Mouse (Mus musculus): ENCODE results near the gene Amot. TPM values are rescaled to one million over a fixed set of nuclear protein-coding genes. Genes with fewer than 3 reads are reported as not detected.

The Amot gene
- polyA plus RNA-seq, 1 experiment from 2014 or later = 11.5 TPM

GRCm38 (mm10) chrX:145489950-145490349 is 15.0 kb downstream of the Amot start:
- H3K4me2 ChIP-seq = no peak overlapping the region
- no peak overlapping the region for H3K27ac ChIP-seq (ENCODE audit: low read depth, low read length)
- H3K9me3 ChIP-seq (ENCODE audit: control insufficient read depth, low read length) = no peaks in the 10 kb centered on the region
- WGBS = 90% methylated on average over 5 of the region's 5 CpGs
- no peak overlapping the region for H3K4me3 ChIP-seq (ENCODE audit: low read depth, low read length)
- DNase-seq (ENCODE audit: low spot score, missing footprints) (no peak), ATAC-seq (ENCODE audit: low FRiP score) (no peak)
- H3K4me1 ChIP-seq (ENCODE audit: control insufficient read depth, insufficient read depth, low read length) = no peaks in the 10 kb centered on the region
- H3K27me3 ChIP-seq (ENCODE audit: control insufficient read depth, insufficient read depth, low read length) = no peaks in the 10 kb centered on the region
- no peaks in the 10 kb centered on the region for H3K36me3 ChIP-seq (ENCODE audit: control insufficient read depth, insufficient read depth, low read length)
- no peak overlapping the region for H3K9ac ChIP-seq (ENCODE audit: low read length)

GRCm38 (mm10) chrX:145485495-145485894 is 19.5 kb downstream of the Amot start:
- H3K9me3 ChIP-seq (ENCODE audit: control insufficient read depth, low read length) = no peaks in the 10 kb centered on the region
- ATAC-seq (ENCODE audit: low FRiP score) (no peak), DNase-seq (ENCODE audit: low spot score, missing footprints) (no peak)
- H3K9ac ChIP-seq (ENCODE audit: low read length) = no peak overlapping the region
- H3K27me3 ChIP-seq (ENCODE audit: control insufficient read depth, insufficient read depth, low read length) = no peaks in the 10 kb centered on the region
- no peak overlapping the region for H3K4me3 ChIP-seq (ENCODE audit: low read depth, low read length)
- no peak overlapping the region for H3K4me2 ChIP-seq
- H3K36me3 ChIP-seq (ENCODE audit: control insufficient read depth, insufficient read depth, low read length) = no peaks in the 10 kb centered on the region
- no peak overlapping the region for H3K27ac ChIP-seq (ENCODE audit: low read depth, low read length)
- H3K4me1 ChIP-seq (ENCODE audit: control insufficient read depth, insufficient read depth, low read length) = no peaks in the 10 kb centered on the region
- 62% methylated on average over 4 of the region's 4 CpGs for WGBS

- Histone ChIP-seq H3K9ac (ENCODE audit: low read length) (no peak overlapping the region), H3K36me3 (ENCODE audit: control insufficient read depth, insufficient read depth, low read length) (no peaks in the 10 kb centered on the region), H3K27me3 (ENCODE audit: control insufficient read depth, insufficient read depth, low read length) (no peaks in the 10 kb centered on the region), H3K9me3 (ENCODE audit: control insufficient read depth, low read length) (no peaks in the 10 kb centered on the region), H3K4me1 (ENCODE audit: control insufficient read depth, insufficient read depth, low read length) (no peaks in the 10 kb centered on the region), H3K4me2 (no peak overlapping the region), H3K27ac (ENCODE audit: low read depth, low read length) (no peak overlapping the region), H3K4me3 (ENCODE audit: low read depth, low read length) (no peak overlapping the region)
- no peak for ATAC-seq (ENCODE audit: low FRiP score)
- no peak for DNase-seq (ENCODE audit: low spot score, missing footprints)
- 82% methylated on average over 7 of the region's 7 CpGs for WGBS
These were observed 21.4 kb downstream of the Amot start for GRCm38 (mm10) chrX:145483486-145484055.

- no peak overlapping the region for H3K9ac ChIP-seq (ENCODE audit: low read length)
- no peaks in the 10 kb centered on the region for H3K36me3 ChIP-seq (ENCODE audit: control insufficient read depth, insufficient read depth, low read length)
- 74% methylated on average over 5 of the region's 5 CpGs for WGBS
- no peak overlapping the region for H3K4me2 ChIP-seq
- no peak for ATAC-seq (ENCODE audit: low FRiP score)
- H3K4me1 ChIP-seq (ENCODE audit: control insufficient read depth, insufficient read depth, low read length) = no peaks in the 10 kb centered on the region
- H3K4me3 ChIP-seq (ENCODE audit: low read depth, low read length) = no peak overlapping the region
- no peak overlapping the region for H3K27ac ChIP-seq (ENCODE audit: low read depth, low read length)
- DNase-seq (ENCODE audit: low spot score, missing footprints) = no peak
- H3K27me3 ChIP-seq (ENCODE audit: control insufficient read depth, insufficient read depth, low read length) = no peaks in the 10 kb centered on the region
- no peaks in the 10 kb centered on the region for H3K9me3 ChIP-seq (ENCODE audit: control insufficient read depth, low read length)
These were observed 22.6 kb downstream of the Amot start for GRCm38 (mm10) chrX:145482383-145482782.

GRCm38 (mm10) chrX:145479942-145480341 is 25.0 kb downstream of the Amot start:
- Histone ChIP-seq H3K36me3 (ENCODE audit: control insufficient read depth, insufficient read depth, low read length) (no peaks in the 10 kb centered on the region), H3K9ac (ENCODE audit: low read length) (no peak overlapping the region), H3K9me3 (ENCODE audit: control insufficient read depth, low read length) (no peaks in the 10 kb centered on the region), H3K27me3 (ENCODE audit: control insufficient read depth, insufficient read depth, low read length) (no peaks in the 10 kb centered on the region; the same call in 1 of the 2 replicates), H3K27ac (ENCODE audit: low read depth, low read length) (no peak overlapping the region), H3K4me1 (ENCODE audit: control insufficient read depth, insufficient read depth, low read length) (no peaks in the 10 kb centered on the region), H3K4me3 (ENCODE audit: low read depth, low read length) (no peak overlapping the region), H3K4me2 (no peak overlapping the region)
- no peak for DNase-seq (ENCODE audit: low spot score, missing footprints)
- 86% methylated on average over 10 of the region's 10 CpGs for WGBS
- no peak for ATAC-seq (ENCODE audit: low FRiP score)

- no peaks in the 10 kb centered on the region for H3K36me3 ChIP-seq (ENCODE audit: control insufficient read depth, insufficient read depth, low read length)
- WGBS = 71% methylated on average over 3 of the region's 3 CpGs
- ATAC-seq (ENCODE audit: low FRiP score) = no peak
- no peak overlapping the region for H3K27ac ChIP-seq (ENCODE audit: low read depth, low read length)
- H3K27me3 ChIP-seq (ENCODE audit: control insufficient read depth, insufficient read depth, low read length) = no peaks in the 10 kb centered on the region; the same call in 1 of the 2 replicates
- no peaks in the 10 kb centered on the region for H3K9me3 ChIP-seq (ENCODE audit: control insufficient read depth, low read length)
- H3K4me2 ChIP-seq = no peak overlapping the region
- no peaks in the 10 kb centered on the region for H3K4me1 ChIP-seq (ENCODE audit: control insufficient read depth, insufficient read depth, low read length)
- no peak overlapping the region for H3K9ac ChIP-seq (ENCODE audit: low read length)
- H3K4me3 ChIP-seq (ENCODE audit: low read depth, low read length) = no peak overlapping the region
- no peak for DNase-seq (ENCODE audit: low spot score, missing footprints)
These were observed 27.2 kb downstream of the Amot start for GRCm38 (mm10) chrX:145477725-145478194.

- Histone ChIP-seq H3K4me3 (ENCODE audit: low read depth, low read length) (no peak overlapping the region), H3K4me1 (ENCODE audit: control insufficient read depth, insufficient read depth, low read length) (no peaks in the 10 kb centered on the region), H3K27ac (ENCODE audit: low read depth, low read length) (no peak overlapping the region), H3K9ac (ENCODE audit: low read length) (no peak overlapping the region), H3K36me3 (ENCODE audit: control insufficient read depth, insufficient read depth, low read length) (no peaks in the 10 kb centered on the region), H3K27me3 (ENCODE audit: control insufficient read depth, insufficient read depth, low read length) (no peaks in the 10 kb centered on the region; the same call in 1 of the 2 replicates), H3K4me2 (no peak overlapping the region), H3K9me3 (ENCODE audit: control insufficient read depth, low read length) (no peaks in the 10 kb centered on the region)
- DNase-seq (ENCODE audit: low spot score, missing footprints) (no peak), ATAC-seq (ENCODE audit: low FRiP score) (no peak)
- 72% methylated on average over 5 of the region's 5 CpGs for WGBS
These were observed 27.8 kb downstream of the Amot start for GRCm38 (mm10) chrX:145477003-145477724.

GRCm38 (mm10) chrX:145468264-145468663 is 36.7 kb downstream of the Amot start:
- 97% methylated on average over 6 of the region's 6 CpGs for WGBS
- no peaks in the 10 kb centered on the region for H3K36me3 ChIP-seq (ENCODE audit: control insufficient read depth, insufficient read depth, low read length)
- H3K4me1 ChIP-seq (ENCODE audit: control insufficient read depth, insufficient read depth, low read length) = no peaks in the 10 kb centered on the region
- DNase-seq (ENCODE audit: low spot score, missing footprints) (no peak), ATAC-seq (ENCODE audit: low FRiP score) (no peak)
- H3K4me3 ChIP-seq (ENCODE audit: low read depth, low read length) = no peak overlapping the region
- H3K27me3 ChIP-seq (ENCODE audit: control insufficient read depth, insufficient read depth, low read length) = no peaks in the 10 kb centered on the region
- H3K4me2 ChIP-seq = no peak overlapping the region
- no peak overlapping the region for H3K27ac ChIP-seq (ENCODE audit: low read depth, low read length)
- H3K9ac ChIP-seq (ENCODE audit: low read length) = no peak overlapping the region
- no peaks in the 10 kb centered on the region for H3K9me3 ChIP-seq (ENCODE audit: control insufficient read depth, low read length)

- Histone ChIP-seq H3K36me3 (ENCODE audit: control insufficient read depth, insufficient read depth, low read length) (no peaks in the 10 kb centered on the region), H3K27ac (ENCODE audit: low read depth, low read length) (no peak overlapping the region), H3K9me3 (ENCODE audit: control insufficient read depth, low read length) (no peaks in the 10 kb centered on the region), H3K9ac (ENCODE audit: low read length) (no peak overlapping the region), H3K4me1 (ENCODE audit: control insufficient read depth, insufficient read depth, low read length) (no peaks in the 10 kb centered on the region), H3K27me3 (ENCODE audit: control insufficient read depth, insufficient read depth, low read length) (no peaks in the 10 kb centered on the region), H3K4me3 (ENCODE audit: low read depth, low read length) (no peak overlapping the region), H3K4me2 (no peak overlapping the region)
- ATAC-seq (ENCODE audit: low FRiP score) = no peak
- no peak for DNase-seq (ENCODE audit: low spot score, missing footprints)
- WGBS = 88% methylated on average over 2 of the region's 2 CpGs
These were observed 41.5 kb downstream of the Amot start for GRCm38 (mm10) chrX:145463524-145463923.
